Mouse (Mus musculus): ENCODE data around the gene Krt28. TPM values are rescaled to one million over a fixed set of nuclear protein-coding genes. Genes with fewer than 3 reads are reported as not detected.

Krt28 gene
- total RNA-seq, 2 experiments from 2014 or later: not detected

DNA sequence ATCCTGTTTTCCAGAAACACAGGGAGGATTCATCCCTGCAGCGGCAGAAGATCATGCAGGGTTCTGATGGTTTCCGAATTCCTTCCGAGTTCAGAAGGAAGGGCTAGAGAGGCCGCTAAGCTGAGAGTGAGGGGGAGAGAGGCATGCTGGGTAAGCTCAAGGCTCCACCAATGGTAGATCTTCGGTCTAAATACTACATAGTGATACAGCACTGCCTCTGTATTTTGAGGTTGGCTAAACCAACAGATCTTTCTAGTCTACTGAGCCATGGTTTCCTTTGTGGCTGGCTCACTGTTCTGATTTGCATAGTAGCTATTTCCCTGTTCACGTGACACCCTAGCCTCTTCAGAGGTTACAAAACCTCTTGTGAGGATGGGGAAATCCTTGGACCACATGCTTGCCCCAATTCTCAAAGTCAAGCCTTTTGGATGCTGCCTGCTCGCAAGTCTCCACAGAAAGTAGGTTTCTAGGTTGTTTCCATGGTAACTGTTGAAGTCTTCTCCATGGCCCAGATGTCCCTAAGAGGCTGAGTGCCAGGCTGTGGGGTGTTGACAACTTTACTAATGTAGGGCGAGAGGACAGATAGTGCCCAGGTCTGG, 4.8 kb downstream of the Krt28 start:
- no peak for ATAC-seq (replicated peaks; ENCODE audit: low FRiP score, low TSS enrichment, poor library complexity, severe bottlenecking)

DNA sequence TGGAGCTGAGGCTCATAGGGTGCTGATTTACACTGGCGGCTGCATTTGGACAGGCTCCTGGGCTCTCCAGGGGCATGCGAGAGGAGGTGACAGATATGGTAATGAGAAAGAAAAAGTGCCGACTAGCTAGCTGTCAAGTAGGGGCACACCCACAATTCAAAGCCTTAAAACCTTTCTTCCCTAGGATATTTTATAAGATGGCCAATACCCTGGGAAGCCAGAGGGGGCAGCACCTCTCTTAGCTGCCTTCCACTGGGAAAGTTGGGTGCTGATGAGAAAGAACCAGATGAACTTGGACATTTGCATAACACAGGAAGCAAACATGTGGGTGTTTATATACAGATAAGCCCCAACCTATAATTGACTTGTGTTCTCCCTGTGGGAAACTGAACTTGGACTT, 5.5 kb downstream of the Krt28 start:
- ATAC-seq (replicated peaks; ENCODE audit: low FRiP score, low TSS enrichment, poor library complexity, severe bottlenecking): no peak

DNA sequence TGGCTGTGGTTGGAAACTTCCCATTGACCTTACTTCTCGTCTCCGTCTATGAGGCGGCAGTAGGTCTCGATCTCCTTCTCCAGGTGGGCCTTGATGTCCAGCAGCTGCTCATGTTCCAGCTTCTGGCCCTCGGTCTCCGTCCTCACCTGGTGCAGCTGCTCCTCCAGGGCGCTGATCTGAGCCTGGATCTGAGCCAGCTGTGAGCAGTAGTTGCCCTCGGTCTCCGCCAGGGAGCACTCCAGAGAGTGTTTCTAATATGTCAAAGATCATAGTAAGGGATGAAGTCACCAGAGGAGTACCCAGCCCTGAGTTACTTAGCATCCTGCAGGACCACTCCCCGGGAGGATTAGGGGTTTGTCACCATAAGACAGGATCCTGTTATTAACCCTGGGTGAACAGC, 7.9 kb downstream of the Krt28 start:
- ATAC-seq (replicated peaks; ENCODE audit: low FRiP score, low TSS enrichment, poor library complexity, severe bottlenecking): peak; percentile 52

DNA sequence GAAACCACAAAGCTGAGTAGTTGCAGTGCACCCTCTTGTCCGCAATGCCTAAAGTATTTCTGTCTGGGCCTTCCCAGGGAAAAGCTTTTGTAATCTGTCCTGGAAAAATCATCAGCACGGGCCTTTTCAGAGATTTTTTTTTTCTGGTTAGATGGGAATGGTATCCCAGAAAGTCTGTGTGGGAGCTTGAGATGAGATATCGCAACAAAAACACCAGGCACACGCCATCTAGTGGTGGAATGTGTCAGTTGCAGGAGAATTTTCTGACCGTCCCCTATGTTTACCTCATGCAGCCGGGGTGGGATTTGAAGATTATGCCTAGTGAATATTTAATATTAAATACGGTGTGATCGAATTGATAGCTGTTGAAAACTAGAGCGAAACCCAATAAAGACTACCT, 10.3 kb downstream of the Krt28 start:
- no peak for ATAC-seq (replicated peaks; ENCODE audit: low FRiP score, low TSS enrichment, poor library complexity, severe bottlenecking)

DNA sequence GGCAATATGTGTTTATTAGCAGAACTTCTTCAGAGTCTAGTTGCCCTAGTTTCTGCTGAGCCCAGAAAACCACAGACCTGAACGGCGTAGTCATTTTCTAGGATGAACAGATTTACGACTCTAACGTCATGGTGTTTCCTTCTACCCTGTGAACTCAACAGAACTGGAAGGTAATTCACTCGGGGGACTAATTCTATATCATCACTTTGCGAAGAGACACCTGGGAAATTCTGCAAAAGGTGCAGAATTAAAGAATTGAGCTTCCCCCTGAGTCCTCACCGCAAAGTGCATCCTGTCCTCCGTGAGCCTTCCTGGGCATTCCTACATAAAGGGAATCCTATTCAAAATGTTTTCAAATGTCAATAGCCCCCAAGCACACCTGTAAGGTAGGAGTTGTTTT, 13.3 kb downstream of the Krt28 start:
- ATAC-seq (replicated peaks; ENCODE audit: low FRiP score, low TSS enrichment, poor library complexity, severe bottlenecking): no peak

DNA sequence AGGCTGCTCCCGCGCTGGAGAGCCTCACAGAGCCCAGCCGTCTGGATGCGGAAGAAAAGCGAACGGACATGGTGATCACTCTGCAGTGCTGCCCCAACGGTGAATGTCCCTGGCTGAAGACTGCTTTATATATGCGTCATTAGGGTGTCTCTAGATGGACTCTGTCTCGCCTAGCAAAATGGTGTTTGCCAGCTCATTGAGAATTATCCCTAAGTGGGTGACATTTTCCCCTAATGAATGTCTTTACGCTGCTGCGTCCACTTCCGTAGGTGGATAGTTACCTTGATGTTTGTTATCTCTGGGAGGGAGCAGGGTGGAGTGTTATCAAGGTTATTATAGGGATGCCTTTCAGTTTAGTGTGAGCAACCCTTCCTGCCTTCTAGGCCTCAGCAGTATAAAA, 23.7 kb downstream of the Krt28 start, which contains the start of gene Krt27:
TSS of gene Krt27 (minus strand) at position 101 of the 400 bp plus-strand sequence.
- no peak for ATAC-seq (replicated peaks; ENCODE audit: low FRiP score, low TSS enrichment, poor library complexity, severe bottlenecking)

DNA sequence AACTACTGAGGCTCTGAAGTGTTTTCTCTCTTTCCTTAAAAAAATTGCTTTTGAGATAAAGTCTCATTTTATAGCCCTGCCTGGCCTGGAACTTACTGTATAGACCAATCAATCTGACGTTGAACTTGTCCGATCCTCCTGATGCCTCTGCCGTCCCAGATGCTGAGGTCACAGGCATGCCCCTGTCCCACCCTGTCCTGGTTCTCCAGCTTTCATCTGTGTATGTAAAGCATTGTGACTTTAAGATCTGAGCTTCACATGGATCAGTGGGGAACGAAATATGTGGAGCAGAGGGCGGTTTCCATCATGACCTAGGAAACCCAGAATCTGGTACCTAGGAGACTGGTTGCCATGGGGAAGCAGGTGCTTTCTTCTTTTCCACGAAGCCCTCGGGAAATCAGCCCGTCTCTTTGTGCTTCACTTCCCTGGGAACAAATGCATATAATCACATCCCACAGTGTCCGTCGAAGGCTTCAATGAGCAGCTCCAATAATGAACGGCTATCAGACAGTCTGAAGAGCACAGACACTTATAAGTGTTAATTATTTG, 35.3 kb downstream of the Krt28 start:
- ATAC-seq (replicated peaks; ENCODE audit: low FRiP score, low TSS enrichment, poor library complexity, severe bottlenecking): no peak

DNA sequence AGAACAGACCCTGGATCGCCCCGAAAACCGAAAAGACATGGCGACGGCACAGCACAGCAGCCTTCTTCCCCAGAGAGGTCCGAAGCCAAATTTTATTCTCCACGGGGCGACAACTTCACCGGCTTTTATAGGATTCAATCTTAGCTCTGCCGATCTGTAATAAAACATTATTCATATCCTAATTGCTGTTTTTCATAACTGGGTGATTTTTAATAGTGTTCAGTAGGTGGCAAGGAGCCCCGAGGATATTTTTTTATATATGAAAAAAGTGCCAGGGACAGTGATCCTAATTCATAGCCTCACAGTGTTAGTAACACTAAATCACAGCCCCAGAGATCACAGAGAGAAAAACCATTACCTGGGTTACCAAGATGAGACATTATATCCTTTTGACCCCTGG, 36.8 kb downstream of the Krt28 start, which contains the start of gene Krt26:
TSS of gene Krt26 (minus strand) at position 101 of the 400 bp plus-strand sequence.
- no peak for ATAC-seq (replicated peaks; ENCODE audit: low FRiP score, low TSS enrichment, poor library complexity, severe bottlenecking)

DNA sequence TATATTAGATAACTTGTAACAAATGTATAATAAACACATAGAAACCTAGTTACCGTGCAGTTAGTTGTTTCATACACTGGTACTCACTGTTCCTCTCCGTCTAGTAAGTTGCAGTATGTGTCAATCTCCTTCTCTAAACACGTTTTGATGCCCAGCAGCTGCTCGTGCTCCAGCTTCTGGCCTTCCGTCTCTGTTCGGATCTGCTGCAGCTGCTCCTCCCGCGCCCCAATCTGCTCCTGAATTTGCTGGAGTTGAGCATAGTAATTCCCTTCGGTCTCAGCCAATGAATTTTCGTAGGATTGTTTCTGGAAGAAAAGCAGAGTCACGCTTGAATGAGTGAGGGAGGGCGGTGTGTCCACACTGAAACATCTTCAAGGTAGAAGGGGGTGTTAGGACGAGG, 41.3 kb downstream of the Krt28 start:
- no peak for ATAC-seq (replicated peaks; ENCODE audit: low FRiP score, low TSS enrichment, poor library complexity, severe bottlenecking)

DNA sequence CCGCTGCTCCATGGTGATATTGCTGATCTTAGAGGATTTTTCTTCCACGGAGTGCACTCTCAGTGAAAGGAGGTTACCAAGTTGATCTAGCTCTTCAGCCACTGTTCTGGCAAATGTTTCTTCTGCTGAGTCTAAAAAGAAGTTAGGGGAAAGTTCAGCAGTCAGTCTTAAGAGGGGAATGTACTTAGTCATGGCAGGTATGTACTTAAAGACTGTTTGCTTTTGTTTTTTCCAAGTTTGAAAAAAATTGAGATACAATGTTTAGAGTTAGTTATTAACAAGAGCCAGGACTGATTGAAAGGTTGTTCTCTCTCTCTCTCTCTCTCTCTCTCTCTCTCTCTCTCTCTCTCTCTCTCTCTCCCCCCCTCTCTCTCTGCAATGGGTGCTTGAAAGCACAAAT, 45.0 kb downstream of the Krt28 start:
- ATAC-seq (replicated peaks; ENCODE audit: low FRiP score, low TSS enrichment, poor library complexity, severe bottlenecking): no peak

DNA sequence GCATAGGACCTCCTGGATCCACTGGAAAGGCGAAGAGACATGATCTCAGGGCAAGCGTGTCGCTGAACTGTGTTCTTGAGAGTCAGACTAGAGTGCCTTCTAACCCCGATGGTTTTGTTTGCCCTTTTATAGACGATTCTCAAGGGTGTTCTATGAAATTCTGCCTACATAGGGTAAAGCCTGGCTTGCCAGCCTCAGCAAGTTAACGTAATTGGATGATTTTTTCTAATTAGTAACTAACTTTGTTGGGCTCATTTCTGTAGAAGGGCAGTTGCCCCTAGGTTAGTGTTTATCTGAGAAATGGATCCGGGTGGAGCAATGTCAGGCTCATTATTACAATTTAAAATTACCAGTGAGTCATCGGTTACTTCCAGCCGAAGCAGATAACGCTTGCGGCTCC, 51.9 kb downstream of the Krt28 start, which contains the start of gene Krt25:
TSS of gene Krt25 (minus strand) at position 101 of the 400 bp plus-strand sequence.
- ATAC-seq (replicated peaks; ENCODE audit: low FRiP score, low TSS enrichment, poor library complexity, severe bottlenecking): no peak

DNA sequence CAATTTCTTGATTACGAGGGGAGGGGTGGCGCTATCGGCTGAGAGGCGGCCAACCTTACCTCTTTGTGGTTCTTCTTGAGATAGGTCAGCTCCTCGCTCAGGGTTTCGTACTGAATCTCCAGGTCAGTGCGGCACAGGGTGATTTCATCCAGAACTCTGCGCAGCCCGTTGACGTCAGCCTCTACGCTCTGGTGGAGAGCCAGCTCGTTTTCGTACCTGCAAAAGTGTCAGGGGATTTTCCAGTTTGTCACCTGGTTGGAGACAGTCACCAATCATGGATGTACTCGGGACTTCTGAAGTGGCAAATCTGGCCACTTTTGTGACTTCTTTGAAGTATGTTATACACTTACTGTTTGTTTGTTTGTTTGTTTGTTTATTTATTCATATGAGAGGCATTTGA, 53.6 kb downstream of the Krt28 start:
- no peak for ATAC-seq (replicated peaks; ENCODE audit: low FRiP score, low TSS enrichment, poor library complexity, severe bottlenecking)

DNA sequence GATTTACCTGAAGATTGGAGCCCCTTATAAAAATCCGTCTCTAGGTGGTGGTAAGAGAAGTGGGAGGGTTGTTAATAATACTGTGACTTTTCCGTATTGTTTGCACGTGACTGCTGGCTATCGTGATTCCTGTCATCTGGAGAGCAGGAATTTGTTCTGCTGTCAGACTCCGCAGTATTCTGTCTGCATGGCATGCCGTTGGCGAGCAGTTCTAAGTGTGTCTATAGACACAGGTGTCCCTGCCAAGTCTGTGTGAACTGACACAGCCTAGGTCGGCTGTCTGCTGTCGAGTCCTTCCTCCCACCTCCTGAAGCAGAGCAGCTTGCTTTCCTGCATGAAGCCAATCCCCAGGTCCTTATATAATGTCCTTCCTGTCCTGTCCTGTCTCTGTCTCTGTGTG, 55.6 kb downstream of the Krt28 start:
- no peak for ATAC-seq (replicated peaks; ENCODE audit: low FRiP score, low TSS enrichment, poor library complexity, severe bottlenecking)

DNA sequence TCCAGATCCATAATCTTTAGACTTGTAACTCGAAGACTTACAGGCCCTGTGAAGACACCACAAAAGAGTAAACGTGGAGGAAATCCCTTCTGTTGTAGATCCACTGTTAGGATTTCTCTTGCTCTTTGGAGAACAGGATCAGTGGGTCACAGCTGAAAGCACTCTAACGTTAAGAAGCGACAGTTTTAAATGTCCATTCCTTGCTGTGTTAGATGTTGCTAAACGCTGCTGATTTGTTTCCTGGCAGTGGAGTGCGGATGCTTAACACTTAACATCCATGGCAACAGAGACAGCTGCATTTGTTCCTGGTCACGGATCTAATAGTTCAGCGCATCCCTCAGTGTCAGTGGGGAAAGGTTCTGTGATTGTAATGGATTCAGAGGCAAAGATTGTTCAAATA, 58.2 kb downstream of the Krt28 start:
- ATAC-seq (replicated peaks; ENCODE audit: low FRiP score, low TSS enrichment, poor library complexity, severe bottlenecking): no peak

Other genes with a start within 250 kb of the Krt28 start
- 0.47 TPM in 1 of 2 replicates, not detected in the other for gene Ccr7, start 219.8 kb downstream of the Krt28 start, total RNA-seq (2014; fragmentation: Nextera tagmentation)
- gene Ccr7, start 219.8 kb downstream of the Krt28 start, total RNA-seq (2017): not detected in 2 replicates
- 113 and 114 TPM in 2 replicates for gene Smarce1, start 143.9 kb downstream of the Krt28 start, total RNA-seq (2014; fragmentation: Nextera tagmentation)
- gene Smarce1, start 143.9 kb downstream of the Krt28 start, total RNA-seq (2017): 223 and 323 TPM in 2 replicates
- gene Krt222, start 130.8 kb downstream of the Krt28 start, total RNA-seq (2014; fragmentation: Nextera tagmentation): not detected in 2 replicates
- gene Krt222, start 130.8 kb downstream of the Krt28 start, total RNA-seq (2017): not detected in 2 replicates
- not detected in 2 replicates for gene Krt24, start 89.6 kb downstream of the Krt28 start, total RNA-seq (2014; fragmentation: Nextera tagmentation)
- gene Krt24, start 89.6 kb downstream of the Krt28 start, total RNA-seq (2017): not detected in 2 replicates
- not detected in 2 replicates for gene Krt25, start 52.0 kb downstream of the Krt28 start, total RNA-seq (2014; fragmentation: Nextera tagmentation)
- not detected in 2 replicates for gene Krt25, start 52.0 kb downstream of the Krt28 start, total RNA-seq (2017)
- not detected in 2 replicates for gene Krt26, start 36.9 kb downstream of the Krt28 start, total RNA-seq (2014; fragmentation: Nextera tagmentation)
- gene Krt26, start 36.9 kb downstream of the Krt28 start, total RNA-seq (2017): not detected in 2 replicates
- not detected in 2 replicates for gene Krt27, start 23.8 kb downstream of the Krt28 start, total RNA-seq (2014; fragmentation: Nextera tagmentation)
- not detected in 2 replicates for gene Krt27, start 23.8 kb downstream of the Krt28 start, total RNA-seq (2017)
- gene Krt10, start 14.5 kb upstream of the Krt28 start, total RNA-seq (2014; fragmentation: Nextera tagmentation): 0.59 and 4.9 TPM in 2 replicates
- gene Krt10, start 14.5 kb upstream of the Krt28 start, total RNA-seq (2017): not detected in 2 replicates
- gene Krt12, start 47.4 kb upstream of the Krt28 start, total RNA-seq (2014; fragmentation: Nextera tagmentation): not detected in 2 replicates
- gene Krt12, start 47.4 kb upstream of the Krt28 start, total RNA-seq (2017): not detected in 2 replicates
- not detected in 2 replicates for gene Krt20, start 63.2 kb upstream of the Krt28 start, total RNA-seq (2014; fragmentation: Nextera tagmentation)
- not detected in 2 replicates for gene Krt20, start 63.2 kb upstream of the Krt28 start, total RNA-seq (2017)
- gene Krt23, start 118.2 kb upstream of the Krt28 start, total RNA-seq (2014; fragmentation: Nextera tagmentation): not detected in 2 replicates
- gene Krt23, start 118.2 kb upstream of the Krt28 start, total RNA-seq (2017): not detected in 2 replicates
- not detected in 2 replicates for gene Krt39, start 146.4 kb upstream of the Krt28 start, total RNA-seq (2014; fragmentation: Nextera tagmentation)
- not detected in 2 replicates for gene Krt39, start 146.4 kb upstream of the Krt28 start, total RNA-seq (2017)
- gene Krt40, start 168.3 kb upstream of the Krt28 start, total RNA-seq (2014; fragmentation: Nextera tagmentation): not detected in 2 replicates
- gene Krt40, start 168.3 kb upstream of the Krt28 start, total RNA-seq (2017): not detected in 2 replicates
- gene Krtap3-3, start 176.0 kb upstream of the Krt28 start, total RNA-seq (2014; fragmentation: Nextera tagmentation): not detected in 2 replicates
- not detected in 2 replicates for gene Krtap3-3, start 176.0 kb upstream of the Krt28 start, total RNA-seq (2017)
- not detected in 2 replicates for gene Krtap3-2, start 181.9 kb upstream of the Krt28 start, total RNA-seq (2014; fragmentation: Nextera tagmentation)
- gene Krtap3-2, start 181.9 kb upstream of the Krt28 start, total RNA-seq (2017): not detected in 2 replicates
- not detected in 2 replicates for gene Gm11939, start 184.6 kb upstream of the Krt28 start, total RNA-seq (2014; fragmentation: Nextera tagmentation)
- not detected in 2 replicates for gene Gm11939, start 184.6 kb upstream of the Krt28 start, total RNA-seq (2017)
- gene Krtap3-1, start 191.7 kb upstream of the Krt28 start, total RNA-seq (2014; fragmentation: Nextera tagmentation): not detected in 2 replicates
- not detected in 2 replicates for gene Krtap3-1, start 191.7 kb upstream of the Krt28 start, total RNA-seq (2017)
- gene Krtap1-5, start 206.1 kb upstream of the Krt28 start, total RNA-seq (2014; fragmentation: Nextera tagmentation): not detected in 2 replicates
- gene Krtap1-5, start 206.1 kb upstream of the Krt28 start, total RNA-seq (2017): not detected in 2 replicates
- gene Krtap1-4, start 208.8 kb upstream of the Krt28 start, total RNA-seq (2014; fragmentation: Nextera tagmentation): not detected in 2 replicates
- gene Krtap1-4, start 208.8 kb upstream of the Krt28 start, total RNA-seq (2017): not detected in 2 replicates
- not detected in 2 replicates for gene Krtap1-3, start 216.4 kb upstream of the Krt28 start, total RNA-seq (2014; fragmentation: Nextera tagmentation)
- not detected in 2 replicates for gene Krtap1-3, start 216.4 kb upstream of the Krt28 start, total RNA-seq (2017)
- gene Krtap9-3, start 223.2 kb upstream of the Krt28 start, total RNA-seq (2014; fragmentation: Nextera tagmentation): not detected in 2 replicates
- gene Krtap9-3, start 223.2 kb upstream of the Krt28 start, total RNA-seq (2017): not detected in 2 replicates
- gene Gm11938, start 228.4 kb upstream of the Krt28 start, total RNA-seq (2014; fragmentation: Nextera tagmentation): not detected in 2 replicates
- gene Gm11938, start 228.4 kb upstream of the Krt28 start, total RNA-seq (2017): not detected in 2 replicates
- not detected in 2 replicates for gene Gm11937, start 235.3 kb upstream of the Krt28 start, total RNA-seq (2014; fragmentation: Nextera tagmentation)
- gene Gm11937, start 235.3 kb upstream of the Krt28 start, total RNA-seq (2017): not detected in 2 replicates
- gene Krtap2-4, start 239.9 kb upstream of the Krt28 start, total RNA-seq (2014; fragmentation: Nextera tagmentation): not detected in 2 replicates
- gene Krtap2-4, start 239.9 kb upstream of the Krt28 start, total RNA-seq (2017): not detected in 2 replicates
- gene Gm11562, start 245.5 kb upstream of the Krt28 start, total RNA-seq (2014; fragmentation: Nextera tagmentation): not detected in 2 replicates
- gene Gm11562, start 245.5 kb upstream of the Krt28 start, total RNA-seq (2017): not detected in 2 replicates

Data from megakaryocyte-erythroid progenitor cell, adult 5-6 weeks (primary cell).